Mouse (Mus musculus) left cerebral cortex, postnatal 10 days (tissue): ENCODE results near the gene Ephb1. TPM values are rescaled to one million over a fixed set of nuclear protein-coding genes. Genes with fewer than 3 reads are reported as not detected.

Experiments used
- DNase-seq, 2 experiments: peaks; one replicate each; pipeline ENCODE4 v3.0.0; 2021 to 2022; ENCODE audit warnings: low spot score in 2 of 2, mixed read lengths in 1 of 2; ENCODE audit errors: extremely low spot score in 1 of 2
- intact Hi-C: fragments of 180-260 bp; cut with DNase I; formaldehyde crosslinking; loops from one replicate; pipeline ENCODE4 v1.15.1; 2025
- microRNA-seq: library from miRNA; unstranded; fragments of <30 nt; microRNA quantifications from one replicate; pipeline ENCODE4 v1.2.0, GENCODE M21; 2022
- total RNA-seq, 2 experiments: library from RNA; stranded (reverse); gene quantifications; 2 replicates each; pipeline ENCODE4 v1.2.3; 2021

The Ephb1 gene
- total RNA-seq, 2 experiments from 2014 or later: 37.7 to 37.8 TPM

DNA sequence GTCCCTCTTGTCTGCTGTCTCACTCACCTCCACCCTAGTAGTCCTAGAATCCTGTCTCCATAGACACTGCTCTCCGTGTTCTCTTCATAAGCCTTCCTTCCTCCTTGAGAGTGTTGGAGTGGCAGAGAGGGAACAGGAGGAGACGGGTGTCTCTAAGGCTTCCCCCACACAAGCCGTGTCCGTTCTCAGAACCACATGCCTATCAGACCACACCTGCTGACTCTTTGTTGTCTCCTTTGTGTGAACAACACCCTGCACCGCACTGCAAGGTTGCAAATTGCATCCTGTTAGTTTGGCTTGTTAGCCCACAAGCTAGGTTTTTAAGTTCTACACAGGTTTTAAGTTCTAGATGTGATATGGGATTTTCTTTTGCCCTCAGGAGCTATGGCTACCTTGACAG is 435.2 kb downstream of the Ephb1 start:
- no peak for DNase-seq
- intact Hi-C loops: no loop called here

DNA sequence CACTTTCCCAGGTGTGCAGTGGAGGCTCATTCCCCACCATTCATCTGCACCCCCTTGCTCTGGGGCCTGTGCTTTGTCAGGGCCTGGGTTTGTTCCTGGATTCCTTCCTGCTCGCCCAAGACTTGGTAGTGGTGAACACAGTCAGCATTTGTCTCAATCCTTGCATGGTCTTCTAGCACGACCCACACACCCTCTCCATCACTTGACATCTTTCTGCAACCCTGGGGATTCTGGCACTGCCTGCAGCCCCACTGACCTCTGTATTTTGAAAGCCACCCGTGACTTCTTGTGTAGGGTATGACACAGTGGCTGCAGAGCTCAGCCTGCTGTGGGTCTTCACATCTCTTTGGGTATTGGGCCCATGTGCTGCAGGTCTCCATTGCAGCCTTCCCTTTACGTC is 435.7 kb downstream of the Ephb1 start:
- DNase-seq: no peak
- intact Hi-C loops: no loop called here

DNA sequence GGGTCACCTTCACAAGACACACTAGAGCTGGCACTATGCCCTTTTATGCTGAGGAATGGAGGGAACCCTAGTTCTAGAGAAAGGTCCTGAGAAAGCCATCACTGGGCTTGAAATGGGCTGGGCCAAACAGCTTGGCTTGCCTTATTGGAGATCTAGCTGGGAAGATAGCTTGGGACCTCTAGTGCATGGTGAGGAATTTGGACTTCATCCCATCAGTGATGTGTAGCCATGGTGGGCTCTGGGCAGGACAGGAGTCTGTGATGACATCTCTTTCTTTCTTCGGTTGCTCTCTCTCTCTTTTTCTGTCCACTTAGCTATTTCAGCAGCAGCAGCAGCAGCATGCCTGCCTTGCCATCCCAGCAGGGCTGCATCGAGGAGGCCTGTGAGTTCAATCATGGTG is 439.4 kb downstream of the Ephb1 start:
- intact Hi-C loops: no loop called here
- no peak for DNase-seq

- DNase-seq: no peak
These were observed 443.2 kb downstream of the Ephb1 start for GRCm38 (mm10) chr9:101911176-101911866.

DNA sequence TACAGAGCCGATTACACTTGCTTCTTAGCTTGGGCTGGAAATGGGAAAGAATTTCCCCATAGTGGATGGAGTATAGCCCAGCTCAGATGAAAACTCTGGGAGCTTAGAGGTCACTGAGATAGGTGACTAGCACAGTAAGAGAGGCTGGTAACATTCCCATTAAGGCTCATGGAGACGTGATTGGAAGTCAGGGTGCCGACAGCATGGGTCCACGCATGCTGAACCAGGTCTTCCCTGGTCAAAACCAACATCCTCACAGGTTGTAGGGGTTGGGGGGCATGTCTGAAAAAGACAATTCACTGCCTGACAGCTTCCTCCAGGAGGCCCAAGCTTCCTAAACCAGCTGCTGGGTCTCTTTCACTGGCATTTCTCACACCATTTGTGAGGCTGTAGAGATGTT is 445.0 kb downstream of the Ephb1 start:
- no peak for DNase-seq
- intact Hi-C loops: no loop called here

More at GRCm38 (mm10) chr9:101911176-101911866, 443.2 kb downstream of the Ephb1 start:
- intact Hi-C loops: no loop called here

DNA sequence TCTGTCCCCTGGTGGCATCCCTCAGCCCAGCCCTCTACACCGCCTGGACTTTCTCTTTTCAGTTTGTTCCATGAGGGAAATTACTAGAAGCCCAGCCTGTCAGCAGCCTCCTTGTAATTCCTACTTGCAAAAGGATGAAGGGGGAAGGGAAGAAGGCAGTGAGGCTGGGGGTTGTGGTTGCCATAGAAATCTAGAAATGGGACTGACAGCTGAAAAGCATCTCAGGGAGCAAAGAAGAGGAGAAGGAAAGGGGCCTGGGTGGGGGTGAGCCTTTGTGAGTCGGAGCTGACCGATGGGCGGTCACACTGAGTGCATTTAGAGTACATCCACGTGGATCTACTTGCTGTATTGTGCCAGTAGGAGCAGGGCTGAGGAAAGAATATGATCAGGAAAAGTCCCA is 445.6 kb downstream of the Ephb1 start:
- intact Hi-C loops: no loop called here
- DNase-seq: no peak

DNA sequence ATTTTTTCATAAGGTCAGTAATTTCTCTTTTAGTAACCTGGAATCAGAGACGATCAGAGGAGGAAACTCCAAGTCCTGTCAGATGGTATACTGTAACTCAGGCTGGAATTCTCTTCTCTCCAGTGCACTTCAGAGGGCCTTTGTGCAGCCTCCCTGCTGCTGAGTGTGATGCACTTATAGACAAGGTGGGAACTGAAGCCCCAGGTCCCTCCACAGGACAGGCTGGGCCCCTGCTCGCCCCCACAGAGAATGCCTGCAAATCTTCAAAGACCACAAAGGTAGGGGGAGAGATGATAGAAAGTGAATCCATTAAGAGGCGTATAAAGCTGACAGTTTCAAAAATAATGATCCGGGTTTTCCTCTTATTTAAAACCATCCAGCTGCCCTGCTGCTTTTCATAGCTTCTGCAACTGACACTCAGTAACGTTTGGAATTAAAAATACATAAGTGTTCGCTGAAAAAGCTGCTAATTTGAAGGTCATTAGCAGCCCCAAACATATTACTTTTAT is 446.7 kb downstream of the Ephb1 start:
- intact Hi-C loops: no loop called here
- no peak for DNase-seq

DNA sequence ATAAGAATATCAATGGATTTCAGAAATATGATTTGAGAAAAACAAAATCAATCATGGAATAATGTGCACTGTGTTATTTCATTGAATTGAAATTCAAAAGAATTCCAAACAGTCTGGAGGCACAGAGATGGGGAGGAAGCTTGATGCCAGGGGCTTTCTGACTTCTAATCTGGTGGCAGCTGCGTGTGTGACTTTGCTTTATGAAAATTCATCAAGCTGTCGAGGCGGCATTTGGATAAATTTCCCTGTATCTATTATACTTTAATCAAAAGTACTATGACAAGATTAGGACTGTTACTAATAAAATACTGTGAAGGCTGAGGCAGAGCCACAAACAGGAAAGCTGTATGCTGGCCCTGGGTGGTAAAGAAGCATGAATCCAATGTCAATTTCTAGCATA is 451.1 kb downstream of the Ephb1 start:
- intact Hi-C loops: no loop called here
- no peak for DNase-seq

DNA sequence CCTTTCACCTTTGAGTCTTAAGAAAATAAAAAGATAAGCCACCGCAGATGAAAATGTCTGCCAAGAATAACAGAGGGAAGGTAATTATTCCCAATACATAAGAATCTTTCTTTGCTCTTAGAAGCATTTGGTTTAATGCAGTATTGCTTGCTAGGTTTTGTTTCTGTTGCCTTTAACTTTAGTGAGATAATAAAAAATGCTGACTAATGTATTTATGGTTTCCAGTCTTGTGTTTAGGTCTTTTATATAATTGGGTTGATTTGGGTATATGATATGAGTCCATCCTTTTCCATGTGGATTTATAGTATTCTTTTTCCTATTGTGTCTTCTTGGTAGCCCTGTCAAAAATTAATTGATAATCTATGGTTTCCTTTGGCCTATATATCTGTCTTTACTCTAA is 456.6 kb downstream of the Ephb1 start:
- no peak for DNase-seq
- intact Hi-C loops: no loop called here

DNA sequence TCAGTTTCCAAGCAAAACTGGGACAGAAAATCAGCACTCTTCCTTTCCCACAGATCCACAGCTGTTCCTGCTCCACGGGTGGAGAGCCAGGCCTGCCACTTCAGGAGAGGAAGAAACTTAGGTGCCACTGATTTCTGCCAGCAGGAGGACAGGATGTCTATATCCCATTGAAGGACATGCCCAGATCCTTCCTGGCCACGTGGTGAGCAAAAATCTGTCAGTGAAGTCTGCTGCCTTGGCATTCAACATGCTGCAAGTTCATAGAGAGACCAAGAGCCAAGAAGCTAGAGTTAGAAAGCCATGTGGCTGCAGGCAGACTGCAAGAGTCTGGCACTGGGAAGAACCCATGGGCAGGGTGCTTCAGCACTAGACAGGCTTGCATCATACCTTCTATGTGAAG is 471.2 kb downstream of the Ephb1 start:
- intact Hi-C loops: no loop called here
- no peak for DNase-seq

DNA sequence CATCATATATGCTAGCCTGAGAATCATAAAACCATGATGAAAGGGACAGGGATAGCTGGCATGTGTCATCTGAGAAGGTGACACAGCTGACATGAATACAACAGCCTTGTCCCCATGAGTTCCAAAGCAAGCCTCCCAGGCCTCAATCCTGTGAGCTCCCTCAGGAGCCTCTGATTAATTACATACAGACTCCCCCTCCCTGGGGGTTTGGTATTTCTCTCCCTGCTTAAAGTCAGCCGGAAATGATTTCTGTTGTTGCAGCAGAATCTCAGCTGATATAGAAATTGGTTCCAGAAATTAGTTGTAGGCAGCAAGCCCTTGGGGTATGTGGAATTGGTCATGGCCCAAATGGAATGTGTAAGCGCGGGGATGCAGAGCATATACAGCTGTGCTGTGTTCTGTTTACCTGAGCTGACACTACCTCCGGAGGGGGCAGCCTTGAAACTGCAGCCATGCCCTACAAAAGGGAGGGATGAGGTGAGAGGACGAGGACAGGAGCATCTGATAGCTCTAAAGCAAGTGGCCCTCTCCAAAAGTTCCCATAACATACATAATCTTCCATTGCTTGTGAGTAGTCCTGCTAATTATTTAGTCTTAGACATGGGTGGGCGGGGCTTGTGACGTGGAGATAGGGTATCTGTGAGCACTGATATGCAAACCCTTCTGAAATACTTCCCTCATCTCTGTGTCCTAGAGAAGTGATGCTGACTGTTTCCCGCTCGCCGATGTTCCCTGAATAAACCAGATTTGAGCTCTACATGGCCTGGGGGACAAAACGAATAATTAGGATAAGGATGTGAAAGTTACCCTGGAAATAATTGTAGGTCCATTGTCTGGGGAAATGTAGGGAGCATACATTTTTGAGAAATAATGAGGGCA is 477.1 kb downstream of the Ephb1 start:
- no peak for DNase-seq
- intact Hi-C loops: no loop called here

DNA sequence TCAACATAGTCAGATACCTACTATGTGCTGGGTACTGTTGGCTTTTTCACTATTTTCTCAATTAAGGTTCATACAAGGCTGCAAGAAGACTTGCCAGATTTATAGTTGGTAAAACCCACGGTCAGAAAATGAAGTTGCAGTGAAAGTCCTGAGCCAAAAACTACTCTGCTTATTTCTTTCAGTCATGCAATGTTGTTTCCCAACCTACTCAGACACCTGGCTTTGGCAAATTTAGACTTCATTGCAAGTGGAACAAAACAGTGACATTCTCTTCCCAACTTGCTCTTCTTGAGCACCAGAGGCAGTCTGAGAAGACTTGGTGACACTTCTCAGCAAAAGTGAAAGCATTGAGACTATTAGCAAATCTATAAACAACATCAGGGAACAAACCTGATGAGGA is 479.2 kb downstream of the Ephb1 start:
- no peak for DNase-seq
- intact Hi-C loops: no loop called here

Small RNAs within 50 kb of the gene (microRNA-seq; reads per million reads assigned to microRNA genes)
- gene Mir7243: not detected

Other genes with a start within 250 kb of the Ephb1 start
- 1 to 10 TPM; 2.3 to 3.5 TPM for gene Ky, start 151.1 kb upstream of the Ephb1 start, total RNA-seq